Mouse (Mus musculus): Measurements from ENCODE around the gene AI464131. TPM values are rescaled to one million over a fixed set of nuclear protein-coding genes. Genes with fewer than 3 reads are reported as not detected.

AI464131 gene
- 6.4 and 11.6 TPM in 2 replicates for total RNA-seq (2012; rRNA removed)

GRCm38 (mm10) chr4:41502986-41503412, at the start of gene AI464131:
Gene AI464131 (minus strand): TSS chr4:41503076.
- TF ChIP-seq MAFK (IDR thresholded peaks at IDR 0.05; ENCODE audit: insufficient read depth, low read depth, low read length) (no peak), CHD2 (IDR thresholded peaks at IDR 0.05; ENCODE audit: low read depth, low read length) (0 out of 2 replicates have a peak, but pooled peaks have one; percentile 32), HCFC1 (IDR thresholded peaks at IDR 0.05; ENCODE audit: borderline replicate concordance, insufficient read depth, low read length) (peak; percentile 94)
- Histone ChIP-seq H3K4me1 (ENCODE audit: control insufficient read depth in 2 of 2, insufficient read depth in 2 of 2, low read length in 2 of 2, poor library complexity in 1 of 2) (peaks cover 3 to 17% of the 10 kb centered on the region in 2 experiments), H3K27ac (ENCODE audit: insufficient read depth, low read depth, low read length, poor library complexity, severe bottlenecking) (no peak within 1 kb of the TSS), H3K9me3 (ENCODE audit: control insufficient read depth, insufficient read depth, low read depth, low read length) (no peaks in the 10 kb centered on the region), H3K9ac (ENCODE audit: insufficient read depth, low read depth, low read length, poor library complexity, severe bottlenecking) (peak within 1 kb of the TSS; percentile 53), H3K4me3 (ENCODE audit: insufficient read depth in 1 of 2, low read depth in 1 of 2, low read length in 2 of 2, poor library complexity in 1 of 2, severe bottlenecking in 1 of 2) (peak within 1 kb of the TSS; percentile 65 to 78), H3K36me3 (ENCODE audit: control insufficient read depth, insufficient read depth, low read length, poor library complexity, severe bottlenecking) (no peaks in the 10 kb centered on the region)
- in situ Hi-C loops (cut with MboI; ENCODE audit: low sequenced_read_pairs in 2 of 2, unreplicated experiment in 2 of 2): no loop called here
- peak; percentile 99 for DNase-seq (ENCODE audit: low read depth, low spot score)

- peak; percentile 77 for DNase-seq (ENCODE audit: low read depth, low spot score)
- Histone ChIP-seq H3K4me3 (ENCODE audit: insufficient read depth in 1 of 2, low read depth in 1 of 2, low read length in 2 of 2, poor library complexity in 1 of 2, severe bottlenecking in 1 of 2) (no peak overlapping the region), H3K36me3 (ENCODE audit: control insufficient read depth, insufficient read depth, low read length, poor library complexity, severe bottlenecking) (no peaks in the 10 kb centered on the region), H3K4me1 (ENCODE audit: control insufficient read depth in 2 of 2, insufficient read depth in 2 of 2, low read length in 2 of 2, poor library complexity in 1 of 2) (no peaks in the 10 kb centered on the region), H3K27ac (ENCODE audit: insufficient read depth, low read depth, low read length, poor library complexity, severe bottlenecking) (no peak overlapping the region), H3K9me3 (ENCODE audit: control insufficient read depth, insufficient read depth, low read depth, low read length) (no peaks in the 10 kb centered on the region), H3K9ac (ENCODE audit: insufficient read depth, low read depth, low read length, poor library complexity, severe bottlenecking) (no peak overlapping the region)
- no peak for TF ChIP-seq HCFC1 (IDR thresholded peaks at IDR 0.05; ENCODE audit: borderline replicate concordance, insufficient read depth, low read length)
- TF ChIP-seq ZC3H11A (IDR thresholded peaks at IDR 0.05; ENCODE audit: borderline replicate concordance, low read depth, low read length): peak; percentile 54; the same call in 1 of the 2 replicates
- in situ Hi-C loops (cut with MboI; ENCODE audit: low sequenced_read_pairs in 2 of 2, unreplicated experiment in 2 of 2): loop anchor here (10.0 to 25.0 kb wide), 2 partner anchors 152 to 160 kb away; partner anchors contain the start of genes Dctn3 (in 1 of the 2) and Rpp25l (in 1 of the 2)
Observed at GRCm38 (mm10) chr4:41552529-41552928, 49.7 kb upstream of the AI464131 start.

- Histone ChIP-seq H3K9ac (ENCODE audit: insufficient read depth, low read depth, low read length, poor library complexity, severe bottlenecking) (no peak overlapping the region), H3K27ac (ENCODE audit: insufficient read depth, low read depth, low read length, poor library complexity, severe bottlenecking) (no peak overlapping the region), H3K4me3 (ENCODE audit: insufficient read depth in 1 of 2, low read depth in 1 of 2, low read length in 2 of 2, poor library complexity in 1 of 2, severe bottlenecking in 1 of 2) (no peak overlapping the region), H3K9me3 (ENCODE audit: control insufficient read depth, insufficient read depth, low read depth, low read length) (no peaks in the 10 kb centered on the region), H3K4me1 (ENCODE audit: control insufficient read depth in 2 of 2, insufficient read depth in 2 of 2, low read length in 2 of 2, poor library complexity in 1 of 2) (peaks cover 0 to 4% of the 10 kb centered on the region in 2 experiments; a peak in 1 of 4 replicates), H3K36me3 (ENCODE audit: control insufficient read depth, insufficient read depth, low read length, poor library complexity, severe bottlenecking) (no peaks in the 10 kb centered on the region)
- TF ChIP-seq CHD2 (IDR thresholded peaks at IDR 0.05; ENCODE audit: low read depth, low read length): no peak
- no peak for TF ChIP-seq MAFK (IDR thresholded peaks at IDR 0.05; ENCODE audit: insufficient read depth, low read depth, low read length)
- in situ Hi-C loops (cut with MboI; ENCODE audit: low sequenced_read_pairs in 2 of 2, unreplicated experiment in 2 of 2): no loop called here
- DNase-seq (ENCODE audit: low read depth, low spot score): no peak
Observed at GRCm38 (mm10) chr4:41547086-41547485, 44.2 kb upstream of the AI464131 start.

GRCm38 (mm10) chr4:41545985-41546384, 43.1 kb upstream of the AI464131 start:
- Histone ChIP-seq H3K4me3 (ENCODE audit: insufficient read depth in 1 of 2, low read depth in 1 of 2, low read length in 2 of 2, poor library complexity in 1 of 2, severe bottlenecking in 1 of 2) (no peak overlapping the region), H3K27ac (ENCODE audit: insufficient read depth, low read depth, low read length, poor library complexity, severe bottlenecking) (no peak overlapping the region), H3K9ac (ENCODE audit: insufficient read depth, low read depth, low read length, poor library complexity, severe bottlenecking) (no peak overlapping the region), H3K4me1 (ENCODE audit: control insufficient read depth in 2 of 2, insufficient read depth in 2 of 2, low read length in 2 of 2, poor library complexity in 1 of 2) (peaks cover 0 to 4% of the 10 kb centered on the region in 2 experiments; a peak in 1 of 4 replicates), H3K9me3 (ENCODE audit: control insufficient read depth, insufficient read depth, low read depth, low read length) (no peaks in the 10 kb centered on the region), H3K36me3 (ENCODE audit: control insufficient read depth, insufficient read depth, low read length, poor library complexity, severe bottlenecking) (no peaks in the 10 kb centered on the region)
- TF ChIP-seq MAFK (IDR thresholded peaks at IDR 0.05; ENCODE audit: insufficient read depth, low read depth, low read length): no peak
- TF ChIP-seq ZC3H11A (IDR thresholded peaks at IDR 0.05; ENCODE audit: borderline replicate concordance, low read depth, low read length): no peak
- no peak for TF ChIP-seq CHD2 (IDR thresholded peaks at IDR 0.05; ENCODE audit: low read depth, low read length)
- no peak for TF ChIP-seq ZNF384 (IDR thresholded peaks at IDR 0.05; ENCODE audit: low read depth, low read length)
- TF ChIP-seq HCFC1 (IDR thresholded peaks at IDR 0.05; ENCODE audit: borderline replicate concordance, insufficient read depth, low read length): no peak
- DNase-seq (ENCODE audit: low read depth, low spot score): peak; percentile 40
- in situ Hi-C loops (cut with MboI; ENCODE audit: low sequenced_read_pairs in 2 of 2, unreplicated experiment in 2 of 2): no loop called here

- no peak overlapping the region for H3K9ac ChIP-seq (ENCODE audit: insufficient read depth, low read depth, low read length, poor library complexity, severe bottlenecking)
- no peaks in the 10 kb centered on the region for H3K9me3 ChIP-seq (ENCODE audit: control insufficient read depth, insufficient read depth, low read depth, low read length)
- TF ChIP-seq HCFC1 (IDR thresholded peaks at IDR 0.05; ENCODE audit: borderline replicate concordance, insufficient read depth, low read length) (no peak), MAFK (IDR thresholded peaks at IDR 0.05; ENCODE audit: insufficient read depth, low read depth, low read length) (no peak), CHD2 (IDR thresholded peaks at IDR 0.05; ENCODE audit: low read depth, low read length) (no peak), ZC3H11A (IDR thresholded peaks at IDR 0.05; ENCODE audit: borderline replicate concordance, low read depth, low read length) (no peak), ZNF384 (IDR thresholded peaks at IDR 0.05; ENCODE audit: low read depth, low read length) (no peak)
- no peaks in the 10 kb centered on the region for H3K36me3 ChIP-seq (ENCODE audit: control insufficient read depth, insufficient read depth, low read length, poor library complexity, severe bottlenecking)
- H3K4me3 ChIP-seq (ENCODE audit: insufficient read depth in 1 of 2, low read depth in 1 of 2, low read length in 2 of 2, poor library complexity in 1 of 2, severe bottlenecking in 1 of 2): no peak overlapping the region
- DNase-seq (ENCODE audit: low read depth, low spot score): no peak
- no peak overlapping the region for H3K27ac ChIP-seq (ENCODE audit: insufficient read depth, low read depth, low read length, poor library complexity, severe bottlenecking)
- in situ Hi-C loops (cut with MboI; ENCODE audit: low sequenced_read_pairs in 2 of 2, unreplicated experiment in 2 of 2): no loop called here
- peaks cover 0 to 4% of the 10 kb centered on the region in 2 experiments; a peak in 1 of 4 replicates for H3K4me1 ChIP-seq (ENCODE audit: control insufficient read depth in 2 of 2, insufficient read depth in 2 of 2, low read length in 2 of 2, poor library complexity in 1 of 2)
Observed at GRCm38 (mm10) chr4:41542136-41542535, 39.3 kb upstream of the AI464131 start.

Measured in ES-E14 (cell line).